Mouse (Mus musculus): ENCODE measurements around the gene Tnf. TPM values are rescaled to one million over a fixed set of nuclear protein-coding genes. Genes with fewer than 3 reads are reported as not detected.

Gene Tnf
- polyA plus RNA-seq (2012; rRNA removed): 0.62 and 0.77 TPM in 2 replicates

GRCm38 (mm10) chr17:35201787-35202186, at the start of gene Tnf:
Tnf (minus strand) TSS chr17:35202007.

GRCm38 (mm10) chr17:35241305-35242014, 39.7 kb upstream of the Tnf start, which contains the start of gene Ddx39b:
Ddx39b (plus strand) TSS chr17:35241746.

GRCm38 (mm10) chr17:35235614-35236389, 34.0 kb upstream of the Tnf start, which contains the start of gene Nfkbil1:
Nfkbil1 (minus strand) TSS chr17:35235792.

GRCm38 (mm10) chr17:35233114-35233980, 31.5 kb upstream of the Tnf start, which contains the start of gene Atp6v1g2:
Atp6v1g2 (plus strand) TSS chr17:35233660.

DNA sequence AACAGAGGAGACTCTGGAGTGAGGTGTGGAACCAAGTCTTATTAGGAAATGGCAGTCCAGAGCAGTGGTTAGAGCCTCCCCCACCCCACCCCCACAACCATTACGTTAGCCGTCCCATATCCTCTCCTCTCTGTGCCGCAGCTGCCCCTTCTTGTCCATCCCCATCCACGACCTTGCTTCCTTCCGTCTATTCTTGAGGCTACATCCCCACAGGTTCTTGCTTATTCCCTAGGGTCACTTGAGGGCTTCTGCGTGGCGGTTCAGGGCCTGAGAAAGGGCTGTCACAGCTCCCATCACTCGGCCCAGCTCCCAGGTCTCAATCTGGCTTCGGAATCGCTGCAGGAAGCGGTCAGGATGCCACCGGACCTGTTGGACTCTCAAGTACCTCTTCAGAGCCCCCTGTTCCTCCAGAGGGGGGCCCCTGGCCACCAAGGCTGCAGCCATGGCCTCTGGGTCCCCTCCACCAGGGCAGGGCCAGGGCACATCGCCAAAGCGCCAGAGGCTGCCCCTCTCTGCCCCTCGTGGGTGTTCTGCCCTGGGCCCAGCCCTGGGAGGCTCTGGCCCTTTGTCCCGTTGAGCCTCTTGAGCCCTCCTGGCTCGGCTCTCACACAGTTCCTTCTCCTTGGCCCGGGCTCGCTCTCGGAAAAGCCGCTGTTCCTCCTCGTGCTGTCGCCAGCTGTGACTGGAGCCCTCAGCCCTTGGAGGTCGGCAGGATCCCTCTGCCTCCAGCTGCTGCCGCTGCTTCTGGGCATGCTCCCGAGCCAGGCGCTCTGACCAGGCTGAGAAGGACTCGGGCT, 18.5 kb upstream of the Tnf start, which contains the start of gene Gm16181:
Gm16181 (plus strand) TSS at position 679 of the 797 bp plus-strand sequence.

DNA sequence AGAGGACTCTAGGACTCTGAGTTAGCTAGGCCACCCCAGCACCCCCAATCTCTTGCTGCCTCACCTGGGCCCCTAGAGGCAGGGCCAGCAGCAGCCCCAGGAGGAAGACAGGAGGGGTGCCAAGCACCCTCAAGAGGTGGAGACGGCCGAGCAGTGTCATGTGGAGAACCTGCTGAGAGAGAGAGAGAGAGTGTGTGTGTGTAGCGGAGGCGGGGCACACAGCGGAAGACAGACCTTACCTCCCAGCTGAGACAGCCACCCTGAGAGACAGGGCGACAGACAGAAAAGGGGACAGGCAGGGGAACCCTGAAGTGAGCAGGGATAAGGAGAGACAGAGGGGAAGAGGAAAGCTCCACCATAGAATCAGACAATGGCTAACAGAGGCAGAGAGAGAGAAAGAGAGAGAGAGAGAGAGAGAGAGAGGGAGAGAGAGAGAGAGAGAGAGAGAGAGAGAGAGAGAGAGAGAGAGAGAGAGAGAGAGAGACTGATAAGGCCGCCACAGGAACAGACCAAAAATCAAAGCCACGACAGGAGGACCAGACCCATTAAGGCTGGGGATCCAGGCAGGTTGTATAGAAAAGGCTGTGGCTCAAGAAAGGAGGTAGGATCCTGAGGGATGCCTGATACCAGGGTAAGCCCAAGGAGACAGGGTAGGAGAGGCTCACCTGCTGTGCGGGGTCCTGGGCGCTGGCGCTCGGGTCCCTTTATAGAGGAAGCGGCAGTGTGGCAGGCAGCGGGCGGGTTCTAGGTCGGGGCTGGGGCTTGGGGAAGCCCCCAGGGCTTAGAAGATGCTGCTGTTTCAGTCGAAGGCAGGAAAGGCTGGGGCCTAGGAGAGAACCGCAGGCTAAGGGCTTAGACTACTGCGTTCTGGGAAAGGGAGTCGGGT, 2.9 kb upstream of the Tnf start, which contains the start of gene Lta:
Lta (minus strand) TSS at position 858 of the 886 bp plus-strand sequence.

GRCm38 (mm10) chr17:35193881-35194843, 7.6 kb downstream of the Tnf start, which contains the start of gene Ltb:
Ltb (plus strand) TSS chr17:35194439.

GRCm38 (mm10) chr17:35187959-35188610, 13.7 kb downstream of the Tnf start, which contains the start of gene Lst1:
Lst1 (minus strand) TSS chr17:35188439.

GRCm38 (mm10) chr17:35175968-35176367, 25.8 kb downstream of the Tnf start, which contains the start of gene Aif1:
Aif1 (minus strand) TSS chr17:35176068.

GRCm38 (mm10) chr17:35164568-35165450, 37.0 kb downstream of the Tnf start, which contains the start of gene Prrc2a:
Prrc2a (minus strand) TSS chr17:35164897.

Other genes with a start within 250 kb of the Tnf start
- gene Hspa1b, start 242.8 kb downstream of the Tnf start, polyA plus RNA-seq (2012; rRNA removed): 132 and 153 TPM in 2 replicates
- 1.1 TPM in 1 of 2 replicates, not detected in the other for gene Gm20481, start 232.1 kb downstream of the Tnf start, polyA plus RNA-seq (2012; rRNA removed)
- gene Hspa1a, start 229.9 kb downstream of the Tnf start, polyA plus RNA-seq (2012; rRNA removed): 71.2 and 74.4 TPM in 2 replicates
- 0.28 and 0.47 TPM in 2 replicates for gene Hspa1l, start 229.3 kb downstream of the Tnf start, polyA plus RNA-seq (2012; rRNA removed)
- gene Lsm2, start 220.1 kb downstream of the Tnf start, polyA plus RNA-seq (2012; rRNA removed): 107 and 128 TPM in 2 replicates
- 349 and 387 TPM in 2 replicates for gene Vars, start 201.0 kb downstream of the Tnf start, polyA plus RNA-seq (2012; rRNA removed)
- gene Vwa7, start 185.4 kb downstream of the Tnf start, polyA plus RNA-seq (2012; rRNA removed): 1.6 and 1.7 TPM in 2 replicates
- 2.2 and 3.1 TPM in 2 replicates for gene Sapcd1, start 174.0 kb downstream of the Tnf start, polyA plus RNA-seq (2012; rRNA removed)
- gene Msh5, start 155.3 kb downstream of the Tnf start, polyA plus RNA-seq (2012; rRNA removed): 2.8 and 3.2 TPM in 2 replicates
- gene Clic1, start 152.0 kb downstream of the Tnf start, polyA plus RNA-seq (2012; rRNA removed): 134 and 150 TPM in 2 replicates
- 113 and 116 TPM in 2 replicates for gene Ddah2, start 143.0 kb downstream of the Tnf start, polyA plus RNA-seq (2012; rRNA removed)
- gene Ly6g6c, start 136.6 kb downstream of the Tnf start, polyA plus RNA-seq (2012; rRNA removed): not detected in 2 replicates
- 0.25 and 0.36 TPM in 2 replicates for gene Mpig6b, start 135.8 kb downstream of the Tnf start, polyA plus RNA-seq (2012; rRNA removed)
- 13.7 and 17.0 TPM in 2 replicates for gene Ly6g6e, start 125.1 kb downstream of the Tnf start, polyA plus RNA-seq (2012; rRNA removed)
- 7.4 and 8.5 TPM in 2 replicates for gene Ly6g6d, start 123.9 kb downstream of the Tnf start, polyA plus RNA-seq (2012; rRNA removed)
- not detected in 2 replicates for gene Ly6g6f, start 116.4 kb downstream of the Tnf start, polyA plus RNA-seq (2012; rRNA removed)
- gene Abhd16a, start 112.7 kb downstream of the Tnf start, polyA plus RNA-seq (2012; rRNA removed): 223 and 260 TPM in 2 replicates
- not detected in 2 replicates for gene Ly6g5c, start 93.7 kb downstream of the Tnf start, polyA plus RNA-seq (2012; rRNA removed)
- gene Ly6g5b, start 86.6 kb downstream of the Tnf start, polyA plus RNA-seq (2012; rRNA removed): 1.5 and 2.3 TPM in 2 replicates
- gene Gpank1, start 80.6 kb downstream of the Tnf start, polyA plus RNA-seq (2012; rRNA removed): 17.4 and 20.2 TPM in 2 replicates
- 246 and 449 TPM in 2 replicates for gene Csnk2b, start 80.0 kb downstream of the Tnf start, polyA plus RNA-seq (2012; rRNA removed)
- gene D17H6S53E, start 75.6 kb downstream of the Tnf start, polyA plus RNA-seq (2012; rRNA removed): 7.9 and 13.4 TPM in 2 replicates
- 0.16 and 0.37 TPM in 2 replicates for gene Apom, start 70.0 kb downstream of the Tnf start, polyA plus RNA-seq (2012; rRNA removed)
- gene Bag6, start 66.8 kb downstream of the Tnf start, polyA plus RNA-seq (2012; rRNA removed): 379 and 401 TPM in 2 replicates
- gene Prrc2a, start 37.1 kb downstream of the Tnf start, polyA plus RNA-seq (2012; rRNA removed): 592 and 637 TPM in 2 replicates
- 1.4 and 1.9 TPM in 2 replicates for gene Aif1, start 25.9 kb downstream of the Tnf start, polyA plus RNA-seq (2012; rRNA removed)
- gene Lst1, start 13.6 kb downstream of the Tnf start, polyA plus RNA-seq (2012; rRNA removed): 15.6 and 19.9 TPM in 2 replicates
- gene Ltb, start 7.6 kb downstream of the Tnf start, polyA plus RNA-seq (2012; rRNA removed): 4.6 and 6.7 TPM in 2 replicates
- gene Lta, start 3.3 kb upstream of the Tnf start, polyA plus RNA-seq (2012; rRNA removed): 0.16 and 0.36 TPM in 2 replicates
- not detected in 2 replicates for gene Gm16181, start 18.8 kb upstream of the Tnf start, polyA plus RNA-seq (2012; rRNA removed)
- 6.9 and 13.4 TPM in 2 replicates for gene Atp6v1g2, start 31.7 kb upstream of the Tnf start, polyA plus RNA-seq (2012; rRNA removed)
- 42.9 and 64.2 TPM in 2 replicates for gene Nfkbil1, start 33.8 kb upstream of the Tnf start, polyA plus RNA-seq (2012; rRNA removed)
- gene Ddx39b, start 39.7 kb upstream of the Tnf start, polyA plus RNA-seq (2012; rRNA removed): 360 and 468 TPM in 2 replicates
- 422 and 558 TPM in 2 replicates for gene H2-D1, start 60.7 kb upstream of the Tnf start, polyA plus RNA-seq (2012; rRNA removed)
- not detected in 2 replicates for gene H2-Q1, start 118.4 kb upstream of the Tnf start, polyA plus RNA-seq (2012; rRNA removed)
- gene H2-Q2, start 140.2 kb upstream of the Tnf start, polyA plus RNA-seq (2012; rRNA removed): 1.3 and 2.0 TPM in 2 replicates
- gene H2-Q4, start 177.6 kb upstream of the Tnf start, polyA plus RNA-seq (2012; rRNA removed): 77.6 and 85.0 TPM in 2 replicates
- 20.9 and 39.7 TPM in 2 replicates for gene H2-Q6, start 222.8 kb upstream of the Tnf start, polyA plus RNA-seq (2012; rRNA removed)
- gene H2-Q7, start 237.1 kb upstream of the Tnf start, polyA plus RNA-seq (2012; rRNA removed): 52.3 and 110 TPM in 2 replicates